Mouse (Mus musculus) thymus, adult 2 months (tissue): ENCODE results near the gene Gm49333.

Source experiments
- CTCF ChIP-seq: fragments of 200-500 bp; IDR thresholded peaks from 2 replicates; pipeline ENCODE4 v1.5.1; 2012; ENCODE audit warnings: mild to moderate bottlenecking, control low read depth, low read length, moderate library complexity, borderline replicate concordance; ENCODE audit not compliant: control insufficient read depth, poor library complexity, insufficient read depth; ENCODE audit errors: extremely low read depth
- POLR2A ChIP-seq: fragments of 200-500 bp; IDR thresholded peaks from 2 replicates; pipeline ENCODE4 v1.6.1; 2012; ENCODE audit warnings: mild to moderate bottlenecking, low read length, control low read depth, moderate library complexity; ENCODE audit not compliant: control insufficient read depth, poor library complexity, insufficient read depth; ENCODE audit errors: extremely low read depth

DNA sequence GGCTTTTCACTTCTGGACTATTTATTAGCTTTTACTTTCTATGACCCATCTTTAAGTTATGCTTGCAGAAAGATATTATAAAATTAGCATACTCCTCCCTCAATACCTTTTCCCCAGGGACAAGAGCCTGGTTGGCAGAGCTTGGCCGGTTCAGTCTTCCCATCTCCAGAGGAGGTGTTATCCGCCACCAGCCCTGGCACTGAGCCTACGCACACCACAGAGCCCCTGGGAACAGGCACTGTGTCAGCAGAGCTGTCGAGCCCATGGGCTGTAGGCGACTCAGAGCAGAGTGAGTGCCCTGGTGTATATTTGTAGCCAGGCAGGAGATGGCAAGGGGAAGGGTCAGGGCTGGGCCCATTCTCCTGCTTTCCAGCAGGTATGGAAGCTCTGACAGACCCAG lies 10.9 kb upstream of the Gm49333 start:
- TF ChIP-seq CTCF (no peak), POLR2A (no peak)
